Mouse (Mus musculus) erythroblast, adult 5-6 weeks (primary cell): Measurements from ENCODE around the gene Ddx3y. TPM values are rescaled to one million over a fixed set of nuclear protein-coding genes. Genes with fewer than 3 reads are reported as not detected.

ENCODE experiments used
- ATAC-seq: replicated peaks from 2 replicates; pipeline ENCODE4 v1.8.0; 2016; ENCODE audit warnings: moderate number of reproducible peaks, mild to moderate bottlenecking, moderate TSS enrichment, inconsistent platforms; ENCODE audit not compliant: poor library complexity, low FRiP score, severe bottlenecking
- total RNA-seq, 2 experiments: library from RNA; stranded (forward) in 1 of 2; stranded (reverse) in 1 of 2; fragments of 150-400 nt in 1 of 2; fragments of 200-764, 138-1000 nt in 1 of 2; gene quantifications; 2 replicates each; pipeline versions ENCODE4 v1.2.3 to v1.2.4; 2015 to 2017; ENCODE audit warnings: low replicate concordance in 2 of 2

Gene Ddx3y
- total RNA-seq (2015; ENCODE audit: low replicate concordance) (40.1 and 52.5 TPM in 2 replicates), total RNA-seq (2017; ENCODE audit: low replicate concordance) (59.7 and 73.0 TPM in 2 replicates)

DNA sequence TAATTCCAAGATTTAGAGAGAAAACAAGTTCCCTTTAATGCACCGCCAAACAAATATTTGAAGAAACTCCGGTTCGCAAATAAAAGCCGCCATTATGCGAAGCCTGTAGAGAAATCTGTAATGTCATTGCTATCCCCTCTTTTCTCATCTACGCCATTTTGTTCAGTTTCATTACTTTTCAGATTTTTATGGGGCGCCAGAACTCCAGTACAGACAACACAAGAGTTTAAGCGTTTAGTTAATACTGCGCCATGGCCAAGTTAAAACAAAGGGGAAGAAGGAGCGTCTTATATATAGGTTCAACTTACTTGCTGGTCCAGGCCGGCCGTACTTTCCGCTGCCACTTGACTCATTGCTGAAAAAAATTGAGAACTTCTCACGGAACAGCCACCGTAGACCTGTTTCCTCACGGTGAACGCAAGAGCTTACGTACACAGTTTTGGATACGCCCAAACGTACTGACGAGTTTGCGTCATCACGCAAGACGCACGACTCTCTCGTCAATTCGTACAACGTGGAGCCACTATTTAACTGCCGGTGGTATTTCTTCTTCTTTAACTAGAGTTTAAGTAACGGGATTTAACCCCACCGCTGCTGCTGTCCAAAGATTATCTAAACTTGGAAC lies at the start of gene Ddx3y:
Ddx3y (minus strand) TSS at position 459 of the 625 bp plus-strand sequence.
- ATAC-seq: peak; percentile 100

- no peak for ATAC-seq
Observed at GRCm38 (mm10) chrY:1293708-1294107, 7.3 kb upstream of the Ddx3y start.

GRCm38 (mm10) chrY:1285735-1286134 lies 694 bp downstream of the Ddx3y start:
- ATAC-seq: peak; percentile 84

GRCm38 (mm10) chrY:1246117-1246516 lies 40.3 kb downstream of the Ddx3y start:
- no peak for ATAC-seq

DNA sequence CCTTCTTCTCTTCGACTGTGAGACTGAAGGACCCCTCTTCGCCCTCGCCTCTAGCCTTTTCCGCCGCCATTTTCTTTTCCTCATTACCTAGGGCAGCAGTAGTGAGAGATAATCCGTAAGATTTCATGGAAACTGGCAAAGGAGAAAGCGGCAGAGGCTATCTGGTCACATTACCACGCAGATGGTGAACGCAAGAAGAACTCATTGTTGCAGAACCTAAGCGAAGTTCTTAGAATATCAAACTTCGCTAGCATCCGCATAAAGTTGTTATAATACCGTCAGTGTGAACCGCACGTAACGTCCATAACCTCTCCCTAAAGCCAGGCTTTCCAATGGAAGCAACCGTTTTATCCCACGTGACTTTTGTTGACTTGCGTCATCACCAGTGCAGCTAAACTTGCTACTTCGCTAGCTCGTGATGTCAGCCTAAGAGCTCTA lies 41.0 kb downstream of the Ddx3y start, which contains the start of gene Uty:
Uty (minus strand) TSS at position 334 of the 438 bp plus-strand sequence.
- ATAC-seq: peak; percentile 100

DNA sequence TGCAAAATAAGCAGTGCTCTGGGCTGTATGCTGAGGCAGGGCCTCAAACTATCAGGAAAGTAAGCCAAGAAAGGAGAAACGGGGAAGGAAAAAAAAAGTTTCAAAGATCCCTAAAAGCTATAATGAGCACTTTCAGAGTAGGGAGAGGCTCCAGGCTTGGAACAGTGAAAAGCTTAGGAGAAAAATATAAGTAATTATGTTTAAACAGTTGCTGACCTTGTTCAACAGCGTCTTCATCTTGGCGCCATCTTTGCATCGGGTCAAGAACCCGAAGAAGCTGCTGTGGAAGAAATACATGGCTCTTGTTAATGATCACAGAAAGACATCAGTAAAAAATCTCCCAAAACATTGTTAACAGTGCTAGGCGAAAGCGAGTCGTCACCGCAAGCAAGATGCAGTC lies 41.5 kb downstream of the Ddx3y start:
- peak; percentile 44; the same call in 1 of the 2 replicates for ATAC-seq

DNA sequence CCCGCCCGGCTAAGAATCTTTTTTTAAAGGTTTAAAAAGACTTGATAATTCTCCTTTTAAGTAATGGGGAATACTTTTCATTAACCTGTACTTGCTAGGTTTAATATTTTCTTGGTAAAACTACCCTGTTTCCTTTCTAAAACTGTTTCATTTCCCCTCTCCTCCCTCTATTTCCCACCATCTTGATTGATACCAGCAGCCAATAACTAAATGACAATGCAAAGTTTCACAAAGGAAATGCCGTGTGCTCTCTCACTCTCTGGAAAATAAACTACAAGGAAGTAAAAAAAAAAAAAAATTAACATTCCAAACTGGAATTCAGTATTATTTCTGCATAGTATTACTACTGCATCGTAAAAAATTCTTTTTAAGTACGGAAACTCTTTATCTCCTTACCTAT lies 42.0 kb downstream of the Ddx3y start:
- no peak for ATAC-seq

DNA sequence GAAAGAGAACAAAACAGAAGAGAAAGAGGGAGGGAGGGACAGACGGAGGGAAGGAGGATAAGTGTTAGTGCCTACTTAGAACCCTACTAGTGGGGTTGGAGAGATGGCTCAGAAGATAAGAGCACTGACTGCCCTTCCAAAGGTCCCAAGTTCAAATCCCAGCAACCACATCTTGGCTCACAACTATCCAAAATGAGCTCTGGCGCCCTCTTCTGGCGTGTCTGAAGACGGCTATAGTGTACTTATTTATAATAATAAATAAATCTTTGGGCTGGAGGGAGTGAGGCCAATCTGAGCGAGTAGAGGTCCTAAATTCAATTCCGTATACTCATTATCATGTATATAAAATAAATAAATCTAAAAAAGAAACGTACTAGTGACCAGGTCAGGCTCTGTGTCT lies 66.4 kb downstream of the Ddx3y start:
- ATAC-seq: no peak

Other genes starting within 250 kb of the Ddx3y start
- gene Uty, start 40.9 kb downstream of the Ddx3y start, total RNA-seq (2015; ENCODE audit: low replicate concordance): 17.3 and 22.4 TPM in 2 replicates
- gene Uty, start 40.9 kb downstream of the Ddx3y start, total RNA-seq (2017; ENCODE audit: low replicate concordance): 36.8 and 37.0 TPM in 2 replicates
- not detected in 2 replicates for gene Usp9y, start 173.2 kb upstream of the Ddx3y start, total RNA-seq (2015; ENCODE audit: low replicate concordance)
- 0.26 TPM in 1 of 2 replicates, not detected in the other for gene Usp9y, start 173.2 kb upstream of the Ddx3y start, total RNA-seq (2017; ENCODE audit: low replicate concordance)